Mouse (Mus musculus): ENCODE results near the gene Herc2. TPM values are rescaled to one million over a fixed set of nuclear protein-coding genes. Genes with fewer than 3 reads are reported as not detected.

Gene Herc2
- polyA plus RNA-seq, 1 experiment from 2014 or later = 41.3 TPM

DNA sequence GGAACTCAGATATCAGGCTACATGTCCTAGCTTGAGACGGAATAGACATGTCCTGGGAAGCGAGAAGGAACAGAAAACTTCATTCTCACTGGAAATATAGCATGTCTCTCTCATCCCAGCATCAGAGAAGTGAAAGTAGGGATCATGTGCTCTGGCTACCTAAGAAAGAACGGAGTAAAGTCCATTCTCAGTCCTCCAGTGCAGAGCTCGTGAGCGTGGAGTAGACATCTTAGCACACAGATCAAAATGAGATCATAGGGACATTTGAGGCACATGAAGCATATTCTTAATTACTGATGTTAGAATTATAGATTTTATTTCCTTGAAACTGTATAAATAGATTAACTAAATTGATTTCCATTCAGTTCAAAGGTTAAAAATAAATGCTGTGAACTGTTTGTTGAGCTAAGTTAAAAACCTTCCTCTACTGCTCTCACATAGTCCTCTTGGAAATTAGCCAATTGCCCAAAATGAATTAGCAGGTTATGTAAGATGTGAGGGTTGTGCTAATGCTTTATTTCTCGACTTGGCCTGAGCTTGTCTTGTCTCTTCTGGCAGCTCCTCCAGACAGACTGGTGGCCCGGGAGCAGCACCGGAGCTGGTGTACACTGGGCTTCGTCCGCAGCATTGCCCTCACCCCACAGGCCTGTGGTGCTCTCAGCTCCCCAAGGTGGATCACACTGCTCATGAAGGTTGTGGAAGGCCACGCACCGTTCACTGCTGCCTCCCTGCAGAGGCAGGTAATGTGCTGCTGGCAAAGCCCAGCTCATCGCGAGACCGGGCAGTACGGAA, 102.1 kb downstream of the Herc2 start:
- Histone ChIP-seq H3K27ac (replicated peaks) (no peak overlapping the region), H3K4me2 (no peak overlapping the region), H3K9me3 (no peaks in the 10 kb centered on the region), H3K9ac (no peak overlapping the region), H3K36me3 (peaks cover 86% of the 10 kb centered on the region), H3K27me3 (no peaks in the 10 kb centered on the region), H3K4me1 (replicated peaks) (no peaks in the 10 kb centered on the region), H3K4me3 (no peak overlapping the region)
- WGBS = 96% methylated on average over 16 of the region's 16 CpGs
- ATAC-seq (ENCODE audit: low read depth) = no peak

- H3K27me3 ChIP-seq = no peaks in the 10 kb centered on the region
- H3K36me3 ChIP-seq = peaks cover 86% of the 10 kb centered on the region
- 91% methylated on average over 9 of the region's 9 CpGs for WGBS
Measured at GRCm38 (mm10) chr7:56153161-56153560, 103.2 kb downstream of the Herc2 start.

GRCm38 (mm10) chr7:56153625-56154024, 103.6 kb downstream of the Herc2 start:
- no peak overlapping the region for H3K27ac ChIP-seq (replicated peaks)
- no peaks in the 10 kb centered on the region for H3K27me3 ChIP-seq
- peaks cover 87% of the 10 kb centered on the region for H3K36me3 ChIP-seq
- H3K9me3 ChIP-seq = no peaks in the 10 kb centered on the region
- H3K4me3 ChIP-seq = no peak overlapping the region
- no peaks in the 10 kb centered on the region for H3K4me1 ChIP-seq (replicated peaks)
- H3K9ac ChIP-seq = no peak overlapping the region
- 93% methylated on average over 12 of the region's 12 CpGs for WGBS
- no peak overlapping the region for H3K4me2 ChIP-seq
- no peak for ATAC-seq (ENCODE audit: low read depth)

More at GRCm38 (mm10) chr7:56153161-56153560, 103.2 kb downstream of the Herc2 start:
- Histone ChIP-seq H3K9me3 (no peaks in the 10 kb centered on the region), H3K27ac (replicated peaks) (no peak overlapping the region), H3K9ac (no peak overlapping the region), H3K4me2 (no peak overlapping the region), H3K4me1 (replicated peaks) (no peaks in the 10 kb centered on the region), H3K4me3 (no peak overlapping the region)
- no peak for ATAC-seq (ENCODE audit: low read depth)

DNA sequence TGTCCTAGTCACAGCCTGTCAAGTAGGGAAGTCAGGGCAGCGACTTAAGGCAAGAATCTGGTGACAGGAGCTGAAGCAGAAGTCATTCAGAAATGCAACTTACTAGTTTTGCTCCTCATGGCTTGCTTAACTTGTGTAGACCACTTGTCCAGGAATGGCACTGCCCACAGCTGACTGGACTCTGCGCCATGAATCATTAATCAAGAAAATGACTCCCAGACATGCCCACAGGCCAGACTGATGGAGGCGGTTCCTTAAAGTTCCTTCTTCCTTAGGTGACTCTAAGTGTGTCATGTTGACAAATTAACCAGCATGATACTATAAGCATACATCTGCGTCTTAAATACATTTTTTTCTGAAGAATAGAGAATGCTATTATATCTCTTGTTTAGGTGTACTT, 113.3 kb downstream of the Herc2 start:
- Histone ChIP-seq H3K4me3 (no peak overlapping the region), H3K27ac (replicated peaks) (no peak overlapping the region), H3K4me1 (replicated peaks) (no peaks in the 10 kb centered on the region), H3K36me3 (peaks cover 48% of the 10 kb centered on the region), H3K4me2 (no peak overlapping the region), H3K27me3 (no peaks in the 10 kb centered on the region), H3K9ac (no peak overlapping the region), H3K9me3 (no peaks in the 10 kb centered on the region)
- ATAC-seq (ENCODE audit: low read depth) = no peak
- WGBS = 95% methylated on average over 4 of the region's 4 CpGs

- no peak for ATAC-seq (ENCODE audit: low read depth)
- H3K4me2 ChIP-seq = no peak overlapping the region
- WGBS = 55% methylated on average over 7 of the region's 7 CpGs
Measured at GRCm38 (mm10) chr7:56168713-56169112, 118.7 kb downstream of the Herc2 start.

GRCm38 (mm10) chr7:56177371-56177770, 127.4 kb downstream of the Herc2 start:
- no peak overlapping the region for H3K4me3 ChIP-seq
- H3K36me3 ChIP-seq = peaks cover 49% of the 10 kb centered on the region
- H3K9me3 ChIP-seq = no peaks in the 10 kb centered on the region
- no peak overlapping the region for H3K4me2 ChIP-seq
- WGBS = 85% methylated on average over 3 of the region's 3 CpGs
- no peaks in the 10 kb centered on the region for H3K4me1 ChIP-seq (replicated peaks)
- H3K9ac ChIP-seq = no peak overlapping the region
- ATAC-seq (ENCODE audit: low read depth) = no peak
- H3K27ac ChIP-seq (replicated peaks) = no peak overlapping the region
- H3K27me3 ChIP-seq = no peaks in the 10 kb centered on the region

More at GRCm38 (mm10) chr7:56168713-56169112, 118.7 kb downstream of the Herc2 start:
- H3K27me3 ChIP-seq = no peaks in the 10 kb centered on the region
- H3K27ac ChIP-seq (replicated peaks) = no peak overlapping the region
- H3K4me3 ChIP-seq = no peak overlapping the region
- H3K9me3 ChIP-seq = no peaks in the 10 kb centered on the region
- no peak overlapping the region for H3K9ac ChIP-seq
- H3K4me1 ChIP-seq (replicated peaks) = no peaks in the 10 kb centered on the region
- peaks cover 46% of the 10 kb centered on the region for H3K36me3 ChIP-seq

GRCm38 (mm10) chr7:56191041-56191440, 141.0 kb downstream of the Herc2 start:
- Histone ChIP-seq H3K27me3 (no peaks in the 10 kb centered on the region), H3K36me3 (peaks cover 74% of the 10 kb centered on the region), H3K9me3 (no peaks in the 10 kb centered on the region), H3K4me3 (no peak overlapping the region), H3K4me1 (replicated peaks) (no peaks in the 10 kb centered on the region), H3K4me2 (no peak overlapping the region), H3K9ac (no peak overlapping the region), H3K27ac (replicated peaks) (no peak overlapping the region)
- no peak for ATAC-seq (ENCODE audit: low read depth)
- whole genome bisulfite sequencing = 95% methylated on average over 6 of the region's 6 CpGs

GRCm38 (mm10) chr7:56191661-56192060, 141.7 kb downstream of the Herc2 start:
- H3K36me3 ChIP-seq = peaks cover 74% of the 10 kb centered on the region
- ATAC-seq (ENCODE audit: low read depth) = no peak
- no peak overlapping the region for H3K4me2 ChIP-seq
- no peak overlapping the region for H3K4me3 ChIP-seq
- no peaks in the 10 kb centered on the region for H3K27me3 ChIP-seq
- H3K27ac ChIP-seq (replicated peaks) = no peak overlapping the region
- WGBS = 71% methylated on average over 4 of the region's 4 CpGs
- H3K4me1 ChIP-seq (replicated peaks) = no peaks in the 10 kb centered on the region
- H3K9me3 ChIP-seq = no peaks in the 10 kb centered on the region
- H3K9ac ChIP-seq = no peak overlapping the region

DNA sequence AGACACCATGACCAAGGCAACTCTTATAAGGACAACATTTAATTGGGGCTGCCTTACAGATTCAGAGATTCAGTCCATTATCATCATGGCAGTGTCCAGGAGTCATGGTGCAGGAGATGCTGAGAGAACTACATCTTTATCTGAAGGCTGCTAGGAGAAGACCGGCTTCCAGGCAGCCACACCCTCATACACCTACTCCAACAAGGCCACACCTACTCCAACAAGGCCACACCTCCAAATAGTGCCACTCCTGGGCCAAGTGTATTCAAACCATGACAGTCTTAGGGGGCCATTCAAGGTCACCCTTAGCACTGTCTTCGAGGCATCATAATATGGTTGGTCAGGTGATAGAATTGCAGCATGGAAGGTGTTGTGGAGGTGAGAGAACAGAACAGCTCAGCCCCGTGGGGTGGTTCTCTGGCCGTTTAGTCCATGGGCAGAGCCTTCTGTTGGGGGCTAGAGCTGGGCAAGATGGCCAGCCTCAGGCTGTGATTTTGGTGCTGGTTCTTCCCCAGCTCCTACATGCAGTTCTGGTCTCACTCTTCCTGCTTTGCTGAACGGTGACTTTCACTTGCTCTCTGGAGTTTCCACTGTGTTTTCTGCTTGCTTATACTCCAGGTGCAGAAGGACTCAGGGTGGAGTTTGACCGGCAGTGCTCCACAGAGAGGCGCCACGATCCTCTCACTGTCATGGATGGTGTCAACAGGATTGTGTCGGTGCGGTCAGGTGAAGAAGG, 151.7 kb downstream of the Herc2 start:
- 94% methylated on average over 10 of the region's 10 CpGs for WGBS

DNA sequence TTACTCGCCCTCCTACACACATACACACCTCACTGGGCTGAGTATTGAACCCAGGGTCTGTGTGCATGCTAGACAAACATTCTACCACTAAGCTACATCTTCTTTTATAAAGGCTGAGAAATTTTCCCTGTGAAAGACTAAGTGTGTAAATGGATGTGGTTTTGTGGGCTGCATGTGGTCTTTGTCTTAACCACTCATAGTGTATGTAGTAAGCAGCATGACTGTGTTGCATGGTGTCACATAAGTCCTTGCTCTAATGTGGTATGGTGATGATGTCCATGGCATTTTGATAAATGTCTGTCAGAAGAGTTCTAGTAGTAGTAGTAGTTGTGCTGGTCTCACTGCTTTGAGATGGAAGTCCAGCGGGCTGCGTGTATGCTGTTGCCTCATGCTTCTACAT, 152.8 kb downstream of the Herc2 start:
- H3K9ac ChIP-seq = no peak overlapping the region
- peaks cover 88% of the 10 kb centered on the region for H3K36me3 ChIP-seq
- no peaks in the 10 kb centered on the region for H3K9me3 ChIP-seq
- H3K27me3 ChIP-seq = no peaks in the 10 kb centered on the region
- H3K4me3 ChIP-seq = no peak overlapping the region
- H3K27ac ChIP-seq (replicated peaks) = no peak overlapping the region
- H3K4me2 ChIP-seq = no peak overlapping the region
- 94% methylated on average over 3 of the region's 3 CpGs for WGBS
- H3K4me1 ChIP-seq (replicated peaks) = no peaks in the 10 kb centered on the region
- no peak for ATAC-seq (ENCODE audit: low read depth)

More for the DNA sequence above, 151.7 kb downstream of the Herc2 start:
- no peak for ATAC-seq (ENCODE audit: low read depth)
- no peaks in the 10 kb centered on the region for H3K4me1 ChIP-seq (replicated peaks)
- H3K27me3 ChIP-seq = no peaks in the 10 kb centered on the region
- H3K4me3 ChIP-seq = no peak overlapping the region
- H3K4me2 ChIP-seq = no peak overlapping the region
- no peak overlapping the region for H3K9ac ChIP-seq
- H3K36me3 ChIP-seq = peaks cover 89% of the 10 kb centered on the region
- H3K9me3 ChIP-seq = no peaks in the 10 kb centered on the region
- H3K27ac ChIP-seq (replicated peaks) = no peak overlapping the region

GRCm38 (mm10) chr7:56203286-56203685, 153.3 kb downstream of the Herc2 start:
- Histone ChIP-seq H3K4me1 (replicated peaks) (no peaks in the 10 kb centered on the region), H3K27ac (replicated peaks) (no peak overlapping the region), H3K4me3 (no peak overlapping the region), H3K36me3 (peaks cover 86% of the 10 kb centered on the region), H3K9me3 (no peaks in the 10 kb centered on the region), H3K27me3 (no peaks in the 10 kb centered on the region), H3K9ac (no peak overlapping the region), H3K4me2 (no peak overlapping the region)
- ATAC-seq (ENCODE audit: low read depth) = no peak
- WGBS = 96% methylated on average over 2 of the region's 2 CpGs

DNA sequence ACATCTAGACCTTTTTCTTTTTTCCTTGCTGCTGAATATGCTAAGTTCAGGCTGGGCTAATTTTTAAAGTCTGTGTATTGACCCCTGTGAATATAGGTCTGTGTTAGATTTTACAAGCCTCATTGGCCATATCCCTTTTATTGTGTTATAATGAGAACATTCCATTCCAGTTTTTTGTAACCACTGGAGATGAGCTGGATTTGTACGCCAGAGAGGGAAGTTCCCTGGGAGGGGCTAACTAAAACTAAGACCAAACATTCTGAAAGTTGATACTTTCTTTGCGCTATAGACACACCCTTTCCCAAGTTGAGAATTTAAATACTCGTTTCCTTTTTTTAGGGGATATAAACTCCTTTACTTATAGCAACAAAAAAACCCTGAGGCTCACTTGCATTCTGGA, 154.9 kb downstream of the Herc2 start:
- Histone ChIP-seq H3K9ac (no peak overlapping the region), H3K27me3 (no peaks in the 10 kb centered on the region), H3K4me3 (no peak overlapping the region), H3K36me3 (peaks cover 88% of the 10 kb centered on the region), H3K4me2 (no peak overlapping the region), H3K27ac (replicated peaks) (no peak overlapping the region), H3K4me1 (replicated peaks) (no peaks in the 10 kb centered on the region), H3K9me3 (no peaks in the 10 kb centered on the region)
- 60% methylated on average over 3 of the region's 3 CpGs for whole genome bisulfite sequencing
- ATAC-seq (ENCODE audit: low read depth) = no peak

All from neural tube, embryonic 13.5 days (tissue).